Mouse (Mus musculus): ENCODE measurements around the gene Ttc22. TPM values are rescaled to one million over a fixed set of nuclear protein-coding genes. Genes with fewer than 3 reads are reported as not detected.

Ttc22 gene
- 0.34 and 0.62 TPM in 2 replicates for polyA plus RNA-seq (2015; fragmentation: Nextera tagmentation; extraction: Ambion mirVana)

DNA sequence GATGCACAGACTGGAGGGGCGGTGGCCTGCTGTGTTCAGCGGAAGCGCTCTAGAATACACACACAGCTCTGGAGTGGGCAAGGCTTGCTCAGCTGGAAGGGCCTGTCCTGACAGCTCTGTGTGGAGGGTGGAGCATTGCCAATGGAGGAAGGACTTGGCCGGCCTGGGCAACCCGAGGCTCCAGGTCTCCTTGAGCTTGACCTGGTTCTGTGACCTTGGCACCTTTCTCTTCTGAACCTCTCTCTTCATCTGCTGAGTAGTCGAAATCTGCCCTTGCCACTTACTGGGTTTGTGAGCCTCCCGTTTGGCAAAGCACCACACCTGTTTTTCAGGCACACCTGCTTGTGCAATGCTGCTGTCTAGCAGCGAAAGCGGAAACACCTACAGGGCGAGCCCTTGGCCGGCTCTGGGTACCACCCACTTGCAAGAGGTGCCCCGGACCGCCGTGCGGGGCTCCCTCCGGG is at the start of gene Ttc22:
TSS of gene Ttc22 (plus strand) at position 403 of the 464 bp plus-strand sequence.
- H3K4me2 ChIP-seq (replicated peaks), result 0 out of 2 replicates have a peak within 1 kb of the TSS, but pooled peaks have one; percentile 9
- H3K27ac ChIP-seq (replicated peaks), result no peak within 1 kb of the TSS
- peaks cover 9% of the 10 kb centered on the region for H3K4me1 ChIP-seq
- no peak within 1 kb of the TSS for H3K4me3 ChIP-seq
- H3K9me3 ChIP-seq, result no peaks in the 10 kb centered on the region
- no peak for ATAC-seq (replicated peaks)
- peaks cover 31% of the 10 kb centered on the region for H3K27me3 ChIP-seq
- H3K36me3 ChIP-seq, result no peaks in the 10 kb centered on the region
- H3K9ac ChIP-seq (replicated peaks), result no peak within 1 kb of the TSS
- 25% methylated on average over 16 of the region's 16 CpGs for WGBS

DNA sequence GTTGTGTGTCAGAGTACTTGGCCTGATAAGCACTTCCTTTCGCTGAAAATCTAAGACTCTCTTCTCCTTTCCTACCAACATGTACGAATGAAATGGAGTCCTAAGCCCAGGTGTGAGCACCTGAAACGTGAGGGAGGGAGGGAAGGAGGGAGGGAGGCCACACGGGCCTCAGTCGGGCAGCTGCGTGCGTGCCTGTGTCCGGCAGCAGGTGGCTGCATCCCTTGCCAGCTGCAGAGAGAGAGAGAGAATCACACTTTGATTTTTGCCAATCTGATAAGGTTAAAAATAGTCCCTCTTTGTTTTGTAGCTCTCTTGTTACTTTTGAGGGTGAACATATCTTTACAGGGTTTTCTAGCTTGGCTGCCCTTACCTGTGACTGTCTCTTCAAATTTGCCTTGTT is 47.2 kb upstream of the Ttc22 start:
- no peak for ATAC-seq (replicated peaks)
- Histone ChIP-seq H3K4me3 (no peak overlapping the region), H3K27ac (replicated peaks) (no peak overlapping the region)

DNA sequence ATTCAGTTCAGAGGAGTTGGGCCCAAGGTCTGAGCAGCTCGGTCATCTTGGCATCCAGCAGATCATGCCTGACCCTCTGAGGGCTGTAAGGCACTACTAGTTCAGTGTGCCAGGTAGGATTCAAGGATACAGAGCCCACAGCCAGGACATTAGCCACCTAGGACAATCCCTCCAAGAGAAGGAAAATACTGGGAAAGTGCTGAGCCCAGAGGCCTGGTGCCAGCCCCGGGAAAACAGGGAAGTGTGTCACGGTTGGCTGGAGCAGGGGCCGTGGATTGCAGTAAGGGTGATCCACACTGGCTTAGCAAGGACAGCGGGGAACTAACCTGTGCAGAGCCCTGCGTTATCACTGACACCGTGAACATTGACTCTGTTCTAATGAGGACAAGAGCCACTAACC is 44.7 kb upstream of the Ttc22 start:
- Histone ChIP-seq H3K4me3 (no peak overlapping the region), H3K36me3 (peaks cover 76% of the 10 kb centered on the region), H3K4me2 (replicated peaks) (no peak overlapping the region), H3K27ac (replicated peaks) (no peak overlapping the region), H3K27me3 (no peaks in the 10 kb centered on the region), H3K9ac (replicated peaks) (no peak overlapping the region), H3K4me1 (no peaks in the 10 kb centered on the region), H3K9me3 (no peaks in the 10 kb centered on the region)
- no peak for ATAC-seq (replicated peaks)
- WGBS, result 85% methylated on average over 7 of the region's 7 CpGs

More for the DNA sequence above, 47.2 kb upstream of the Ttc22 start:
- Histone ChIP-seq H3K9ac (replicated peaks) (no peak overlapping the region), H3K4me1 (no peaks in the 10 kb centered on the region), H3K4me2 (replicated peaks) (no peak overlapping the region), H3K27me3 (no peaks in the 10 kb centered on the region), H3K36me3 (peaks cover 77% of the 10 kb centered on the region), H3K9me3 (no peaks in the 10 kb centered on the region)
- WGBS, result 89% methylated on average over 8 of the region's 8 CpGs

DNA sequence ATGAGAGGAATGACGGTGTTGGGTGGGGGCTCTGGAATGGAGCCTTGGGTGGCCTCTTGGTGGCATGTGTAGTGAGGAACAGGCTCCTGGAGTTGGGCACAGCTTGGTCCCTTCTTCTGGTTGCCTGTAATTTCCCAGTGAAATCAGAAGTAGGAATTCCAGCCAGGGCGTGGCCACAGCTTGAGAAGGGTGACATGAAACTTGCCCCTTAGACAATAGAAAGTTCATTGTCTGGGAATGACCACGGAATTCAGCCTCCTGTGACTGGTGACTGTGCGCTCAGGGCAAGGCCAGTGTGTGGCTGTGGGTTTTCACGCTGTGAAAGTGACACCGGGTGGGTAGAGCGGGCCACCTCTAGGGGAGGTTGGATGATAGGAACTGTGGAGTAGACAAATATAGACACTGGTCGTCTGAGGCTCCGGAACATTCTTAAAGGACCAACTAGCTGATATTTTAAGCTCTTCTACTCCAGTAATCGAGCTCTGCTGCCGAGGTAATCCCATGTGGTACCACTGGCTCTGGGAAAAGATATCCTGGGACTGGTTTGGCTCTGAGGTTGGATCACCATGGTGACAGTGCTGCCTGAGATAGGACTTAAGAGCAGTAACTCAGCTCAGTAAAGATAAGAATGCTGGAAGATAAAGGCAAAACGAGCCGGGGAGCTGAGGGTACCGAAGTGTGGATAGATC is 40.9 kb upstream of the Ttc22 start:
- Histone ChIP-seq H3K27ac (replicated peaks) (no peak overlapping the region), H3K4me3 (no peak overlapping the region), H3K36me3 (peaks cover 63% of the 10 kb centered on the region), H3K4me1 (no peaks in the 10 kb centered on the region), H3K27me3 (no peaks in the 10 kb centered on the region), H3K9me3 (no peaks in the 10 kb centered on the region), H3K4me2 (replicated peaks) (no peak overlapping the region), H3K9ac (replicated peaks) (no peak overlapping the region)
- WGBS, result 88% methylated on average over 14 of the region's 14 CpGs
- ATAC-seq (replicated peaks), result no peak

DNA sequence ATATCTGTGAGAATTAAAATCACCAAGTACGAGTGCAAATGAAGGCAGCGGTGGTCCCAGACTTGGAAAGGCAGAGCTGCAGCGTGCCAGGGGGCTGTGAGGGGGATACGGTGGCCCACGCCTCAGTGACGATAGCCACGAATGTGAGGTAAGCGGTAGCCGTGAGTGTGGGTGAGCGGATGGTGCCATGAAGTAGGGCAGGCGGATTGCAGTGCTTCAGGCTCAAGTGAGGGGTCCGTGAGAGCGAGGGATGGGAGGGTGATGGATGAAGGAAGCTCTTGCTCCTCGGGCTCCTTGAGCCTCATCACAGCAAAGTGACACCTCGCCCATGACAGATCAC is 40.4 kb upstream of the Ttc22 start:
- Histone ChIP-seq H3K9ac (replicated peaks) (no peak overlapping the region), H3K4me2 (replicated peaks) (no peak overlapping the region), H3K4me1 (no peaks in the 10 kb centered on the region), H3K36me3 (peaks cover 65% of the 10 kb centered on the region), H3K4me3 (no peak overlapping the region), H3K27me3 (no peaks in the 10 kb centered on the region), H3K9me3 (no peaks in the 10 kb centered on the region), H3K27ac (replicated peaks) (no peak overlapping the region)
- no peak for ATAC-seq (replicated peaks)
- WGBS, result 93% methylated on average over 15 of the region's 15 CpGs

DNA sequence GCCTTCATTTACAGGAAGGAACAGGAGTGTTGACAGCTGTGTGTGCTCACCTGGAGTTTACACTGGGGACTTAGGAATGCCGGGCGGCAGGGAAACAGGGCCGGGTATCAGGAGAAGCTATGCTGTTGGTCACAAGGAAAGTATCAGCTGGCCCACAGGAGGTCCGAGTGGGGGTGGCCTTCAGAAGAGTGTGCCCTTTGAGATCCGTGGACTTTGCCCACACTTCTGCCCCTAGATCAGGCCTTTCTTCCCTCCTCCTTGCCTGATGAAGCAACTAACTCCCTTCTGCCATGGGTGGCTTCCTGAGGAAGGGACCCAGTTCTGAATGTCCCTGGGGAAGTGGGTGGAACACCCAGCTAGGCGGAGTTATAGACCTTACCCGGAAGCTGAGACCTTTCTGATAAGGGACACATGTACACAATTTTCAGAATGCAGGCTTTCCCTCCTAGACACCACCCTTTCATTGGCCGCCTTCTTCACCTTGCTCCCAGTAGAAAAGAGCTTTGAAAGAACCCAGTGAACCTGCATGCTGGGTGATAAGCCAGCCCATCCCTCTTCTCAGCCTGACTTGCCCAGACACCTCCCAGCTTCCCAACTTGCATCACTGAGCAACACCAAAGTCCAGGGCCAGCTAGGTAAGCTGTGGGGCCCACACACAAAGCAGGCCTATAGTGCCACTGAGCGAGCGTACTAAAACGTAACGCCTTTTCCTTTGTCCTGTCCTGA is 39.6 kb upstream of the Ttc22 start:
- Histone ChIP-seq H3K4me2 (replicated peaks) (no peak overlapping the region), H3K36me3 (peaks cover 68% of the 10 kb centered on the region), H3K27ac (replicated peaks) (no peak overlapping the region), H3K9ac (replicated peaks) (no peak overlapping the region), H3K4me3 (no peak overlapping the region), H3K27me3 (no peaks in the 10 kb centered on the region), H3K9me3 (no peaks in the 10 kb centered on the region), H3K4me1 (no peaks in the 10 kb centered on the region)
- WGBS, result 89% methylated on average over 12 of the region's 12 CpGs
- no peak for ATAC-seq (replicated peaks)

DNA sequence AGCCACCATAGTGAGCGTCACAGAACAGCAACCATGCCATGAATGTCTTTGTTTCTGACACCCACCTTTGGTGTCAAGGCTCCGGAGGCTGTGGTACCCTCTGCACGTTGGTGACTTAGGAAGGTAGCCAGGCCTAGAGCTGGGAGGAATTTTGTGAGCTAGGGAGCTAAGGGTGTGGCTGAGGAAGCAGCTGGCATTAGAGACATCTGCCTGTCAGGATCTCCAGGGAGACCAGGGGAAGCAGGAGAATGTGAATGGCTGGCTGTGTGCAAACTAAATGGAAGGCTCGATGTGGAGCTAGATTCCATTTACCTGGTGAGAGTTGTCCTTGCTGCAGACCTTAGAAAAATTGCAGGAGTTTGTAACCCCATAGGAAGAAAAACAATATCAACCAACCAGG is 37.6 kb upstream of the Ttc22 start:
- Histone ChIP-seq H3K9me3 (no peaks in the 10 kb centered on the region), H3K27me3 (no peaks in the 10 kb centered on the region), H3K4me3 (no peak overlapping the region), H3K4me2 (replicated peaks) (no peak overlapping the region), H3K4me1 (no peaks in the 10 kb centered on the region), H3K27ac (replicated peaks) (no peak overlapping the region), H3K9ac (replicated peaks) (no peak overlapping the region), H3K36me3 (peaks cover 69% of the 10 kb centered on the region)
- 90% methylated on average over 4 of the region's 4 CpGs for WGBS
- ATAC-seq (replicated peaks), result no peak

DNA sequence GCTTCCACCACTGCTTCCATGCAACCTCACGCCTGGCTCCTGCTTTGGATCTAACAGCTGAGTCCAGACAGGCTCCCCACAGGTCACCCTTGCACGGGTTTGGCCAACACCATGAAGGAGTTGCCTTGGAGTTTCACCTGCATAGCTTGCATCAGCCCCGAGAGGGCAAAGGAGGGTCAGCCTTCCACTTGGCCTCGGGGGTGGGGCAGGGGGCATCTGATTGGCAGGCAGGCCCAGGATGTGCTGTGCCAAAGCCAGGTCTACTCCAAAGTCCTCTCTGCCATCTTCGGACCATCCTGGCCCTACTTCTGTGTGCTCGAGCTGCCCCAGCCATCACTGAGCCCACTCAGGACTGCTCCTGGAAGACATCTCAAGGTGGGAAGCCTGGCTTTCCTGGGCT is 35.2 kb upstream of the Ttc22 start:
- no peak for ATAC-seq (replicated peaks)
- WGBS, result 94% methylated on average over 6 of the region's 6 CpGs
- Histone ChIP-seq H3K27ac (replicated peaks) (no peak overlapping the region), H3K4me1 (no peaks in the 10 kb centered on the region), H3K9ac (replicated peaks) (no peak overlapping the region), H3K36me3 (peaks cover 57% of the 10 kb centered on the region), H3K27me3 (no peaks in the 10 kb centered on the region), H3K9me3 (no peaks in the 10 kb centered on the region), H3K4me2 (replicated peaks) (no peak overlapping the region), H3K4me3 (no peak overlapping the region)

DNA sequence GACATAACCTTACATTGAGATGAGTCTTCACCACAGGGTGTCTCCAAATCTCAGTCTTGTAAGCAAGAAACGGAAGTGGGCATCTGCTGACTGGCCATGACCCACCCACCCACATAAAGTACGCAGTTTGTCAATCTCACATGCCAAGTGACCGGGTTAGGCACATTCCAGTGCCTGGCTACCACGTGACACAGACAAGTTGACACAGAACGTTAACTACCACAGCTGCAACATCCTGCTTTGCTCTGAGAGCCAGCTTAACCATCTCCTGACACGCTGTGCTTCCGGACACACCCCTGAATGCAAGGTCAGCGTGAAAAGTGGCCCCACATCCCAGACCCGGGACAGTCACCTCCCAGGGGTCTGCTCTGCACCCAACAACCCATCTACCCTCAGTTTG is 32.1 kb upstream of the Ttc22 start:
- Histone ChIP-seq H3K9me3 (no peaks in the 10 kb centered on the region), H3K36me3 (peaks cover 37% of the 10 kb centered on the region), H3K27me3 (no peaks in the 10 kb centered on the region), H3K9ac (replicated peaks) (no peak overlapping the region), H3K4me3 (no peak overlapping the region), H3K4me2 (replicated peaks) (no peak overlapping the region), H3K27ac (replicated peaks) (no peak overlapping the region), H3K4me1 (no peaks in the 10 kb centered on the region)
- no peak for ATAC-seq (replicated peaks)
- WGBS, result 85% methylated on average over 9 of the region's 9 CpGs

DNA sequence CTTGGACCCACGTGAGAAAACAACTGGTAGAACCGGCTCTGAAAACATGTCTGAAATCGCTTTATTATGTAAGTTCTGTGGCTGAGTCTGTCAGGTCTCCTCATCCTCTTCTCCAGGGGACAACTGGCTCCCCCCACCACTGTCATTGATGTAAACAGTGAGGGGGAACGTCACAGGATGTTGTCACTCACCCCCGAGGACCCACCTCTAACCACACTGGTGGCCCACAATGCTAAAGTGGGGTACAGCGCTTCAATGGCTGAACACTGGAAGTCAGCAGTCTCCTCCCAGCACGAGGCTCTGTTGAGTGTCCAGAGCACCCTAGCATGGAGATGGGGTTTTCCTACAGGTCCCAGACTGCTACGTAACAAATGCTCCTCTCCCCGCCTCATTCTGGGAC is 31.4 kb upstream of the Ttc22 start:
- H3K27me3 ChIP-seq, result no peaks in the 10 kb centered on the region
- no peak overlapping the region for H3K4me2 ChIP-seq (replicated peaks)
- no peaks in the 10 kb centered on the region for H3K9me3 ChIP-seq
- 88% methylated on average over 9 of the region's 9 CpGs for WGBS
- no peak for ATAC-seq (replicated peaks)
- no peak overlapping the region for H3K27ac ChIP-seq (replicated peaks)
- no peaks in the 10 kb centered on the region for H3K4me1 ChIP-seq
- H3K36me3 ChIP-seq, result peaks cover 32% of the 10 kb centered on the region
- H3K4me3 ChIP-seq, result no peak overlapping the region
- H3K9ac ChIP-seq (replicated peaks), result no peak overlapping the region

DNA sequence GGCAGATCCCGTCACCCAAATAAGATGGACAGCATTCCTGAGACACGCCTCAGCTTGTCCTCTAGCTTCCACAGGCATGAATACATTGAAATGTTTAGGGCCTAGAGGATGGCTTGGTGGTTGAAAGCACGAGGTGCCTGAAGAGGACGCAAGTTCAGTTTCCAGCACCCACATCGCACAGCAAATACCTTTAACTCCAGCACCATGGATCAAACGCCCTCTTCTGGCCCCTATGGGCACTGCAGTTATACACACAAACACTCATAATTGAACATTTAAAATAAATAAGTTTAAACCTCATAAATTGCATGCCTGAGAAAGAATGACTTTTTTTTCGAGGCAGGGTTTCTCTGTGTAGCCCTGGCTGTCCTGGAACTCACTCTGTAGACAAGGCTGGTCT is 28.6 kb upstream of the Ttc22 start:
- Histone ChIP-seq H3K4me3 (no peak overlapping the region), H3K4me2 (replicated peaks) (no peak overlapping the region), H3K9me3 (no peaks in the 10 kb centered on the region), H3K27ac (replicated peaks) (no peak overlapping the region), H3K36me3 (peaks cover 8% of the 10 kb centered on the region; the same call in 1 of the 2 replicates), H3K4me1 (no peaks in the 10 kb centered on the region), H3K9ac (replicated peaks) (no peak overlapping the region), H3K27me3 (no peaks in the 10 kb centered on the region)
- WGBS, result 67% methylated on average over 7 of the region's 7 CpGs
- no peak for ATAC-seq (replicated peaks)

DNA sequence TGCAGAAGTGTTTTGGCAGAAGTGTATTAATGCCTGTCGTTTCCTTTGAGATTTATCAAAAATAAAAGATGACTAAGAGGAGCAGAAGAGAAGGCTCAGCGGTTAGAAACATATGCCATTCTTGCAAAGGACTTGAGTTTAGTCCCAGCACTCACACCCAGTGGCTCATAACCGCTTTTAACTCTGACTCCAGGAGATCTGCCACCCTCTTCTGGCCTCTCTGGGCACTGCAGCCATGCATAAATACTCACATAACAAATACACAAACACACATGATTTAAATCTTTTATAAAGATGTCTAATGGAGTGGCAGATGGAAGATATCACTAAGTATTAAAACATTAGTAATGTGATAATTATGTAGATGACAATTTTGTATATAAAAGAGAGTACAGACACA is 26.0 kb upstream of the Ttc22 start:
- 61% methylated on average over 3 of the region's 3 CpGs for WGBS
- Histone ChIP-seq H3K4me3 (no peak overlapping the region), H3K9ac (replicated peaks) (no peak overlapping the region), H3K36me3 (no peaks in the 10 kb centered on the region), H3K27ac (replicated peaks) (no peak overlapping the region), H3K4me1 (no peaks in the 10 kb centered on the region), H3K27me3 (no peaks in the 10 kb centered on the region), H3K4me2 (replicated peaks) (no peak overlapping the region), H3K9me3 (no peaks in the 10 kb centered on the region)
- ATAC-seq (replicated peaks), result no peak
